Mouse (Mus musculus) MEL (cell line): ENCODE results near the gene Mrpl58.

Source experiments
- CHD2 ChIP-seq: IDR thresholded peaks from 2 replicates; pipeline ENCODE4 v1.6.1; 2011; ENCODE audit warnings: low read length, improper control_type of control experiment
- CTCF ChIP-seq, 3 experiments: IDR thresholded peaks in 2 of 3; conservative IDR thresholded peaks in 1 of 3; 2 replicates each; pipeline ENCODE4 v1.5.1; 2011 to 2012; ENCODE audit warnings: low read length in 3 of 3, low read depth in 2 of 3, mild to moderate bottlenecking in 2 of 3, improper control_type of control experiment in 1 of 3, inconsistent platforms in 1 of 3, mixed read lengths in 1 of 3, moderate library complexity in 1 of 3; ENCODE audit not compliant: control insufficient read depth in 1 of 3, insufficient read depth in 1 of 3, poor library complexity in 1 of 3, severe bottlenecking in 1 of 3
- ETS1 ChIP-seq: IDR thresholded peaks from 2 replicates; pipeline ENCODE4 v1.6.1; 2012; ENCODE audit warnings: low read depth, mild to moderate bottlenecking, inconsistent platforms, low read length, improper control_type of control experiment, moderate library complexity
- GATA1 ChIP-seq: IDR thresholded peaks from 2 replicates; pipeline ENCODE4 v1.6.1; 2011; ENCODE audit warnings: low read depth, low read length, improper control_type of control experiment
- HCFC1 ChIP-seq: IDR thresholded peaks from 2 replicates; pipeline ENCODE4 v1.6.1; 2012; ENCODE audit warnings: low read depth, mild to moderate bottlenecking, inconsistent platforms, low read length, improper control_type of control experiment, moderate library complexity
- MAFK ChIP-seq: IDR thresholded peaks from 2 replicates; pipeline ENCODE4 v1.6.1; 2011; ENCODE audit warnings: low read depth, mild to moderate bottlenecking, low read length, improper control_type of control experiment, borderline replicate concordance
- MAX ChIP-seq: IDR thresholded peaks from 2 replicates; pipeline ENCODE4 v1.6.1; 2011; ENCODE audit warnings: low read length, improper control_type of control experiment
- NELFE ChIP-seq: IDR thresholded peaks from 2 replicates; pipeline ENCODE4 v1.6.1; 2011; ENCODE audit warnings: low read depth, low read length, improper control_type of control experiment
- NRF1 ChIP-seq: IDR thresholded peaks from 2 replicates; pipeline ENCODE4 v1.6.1; 2014; ENCODE audit warnings: low read depth, mild to moderate bottlenecking, inconsistent platforms, low read length, improper control_type of control experiment, moderate library complexity; ENCODE audit not compliant: poor library complexity, insufficient read depth, severe bottlenecking
- POLR2A ChIP-seq, 2 experiments: IDR thresholded peaks; 2 replicates each; pipeline ENCODE4 v1.6.1; 2011 to 2012; ENCODE audit warnings: low read length in 2 of 2, mild to moderate bottlenecking in 2 of 2, control low read depth in 1 of 2, improper control_type of control experiment in 1 of 2, low read depth in 1 of 2, moderate library complexity in 1 of 2; ENCODE audit not compliant: control insufficient read depth in 1 of 2, insufficient read depth in 1 of 2, poor library complexity in 1 of 2
- POLR2AphosphoS2 ChIP-seq: IDR thresholded peaks from 2 replicates; pipeline ENCODE4 v1.6.1; 2011; ENCODE audit warnings: low read length, improper control_type of control experiment
- TAL1 ChIP-seq: IDR thresholded peaks from 2 replicates; pipeline ENCODE4 v1.6.1; 2012; ENCODE audit warnings: mild to moderate bottlenecking, inconsistent platforms, low read length, moderate library complexity, mixed read lengths
- TBP ChIP-seq: IDR thresholded peaks from 2 replicates; pipeline ENCODE4 v1.8.0; 2011; ENCODE audit warnings: low read depth, low read length, improper control_type of control experiment
- ZNF384 ChIP-seq: IDR thresholded peaks from 2 replicates; pipeline ENCODE4 v1.6.1; 2012; ENCODE audit warnings: low read depth, mild to moderate bottlenecking, inconsistent platforms, low read length, improper control_type of control experiment

DNA sequence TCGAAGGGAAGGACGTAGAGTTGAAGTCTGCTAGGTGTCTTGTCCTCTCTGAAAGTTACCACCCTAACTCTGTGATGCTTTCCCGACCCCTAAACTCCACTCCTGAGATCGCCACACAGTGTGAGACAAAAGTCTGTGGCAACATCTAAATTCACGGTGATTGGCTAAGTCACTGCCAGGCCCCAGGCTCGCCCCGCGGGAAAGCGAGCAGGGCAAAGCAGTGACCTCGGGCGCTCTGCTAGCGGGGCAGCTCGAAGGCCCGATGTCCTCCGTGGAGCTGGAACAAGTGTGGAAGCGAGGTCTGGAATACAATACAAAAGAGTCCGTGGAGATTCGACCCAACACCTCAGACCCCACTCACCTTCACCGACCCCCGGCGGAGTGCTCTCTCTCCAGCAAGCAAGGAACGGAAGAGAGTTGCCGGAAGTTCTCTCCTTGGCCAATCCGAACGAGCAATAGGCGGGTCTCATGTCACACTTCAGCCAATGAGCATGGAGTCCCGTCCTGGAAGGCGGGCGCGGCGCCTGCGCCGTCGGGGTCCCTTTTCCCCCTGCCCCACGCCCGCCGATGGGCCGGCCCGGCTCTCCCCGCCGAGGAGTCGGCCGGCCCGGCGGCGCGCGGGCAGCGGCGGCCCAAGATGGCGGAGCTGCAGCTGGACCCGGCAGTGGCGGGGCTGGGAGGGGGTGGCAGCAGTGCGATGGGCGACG, 16.1 kb downstream of the Mrpl58 start, which contains the start of the genes Atp5h and Kctd2:
- TF ChIP-seq NRF1 (peak; percentile 86), CTCF (IDR thresholded peaks at IDR 0.05 in 2 of 3, conservative IDR thresholded peaks at IDR 0.05 in 1 of 3; ENCODE audit: control insufficient read depth in 1 of 3, insufficient read depth in 1 of 3, low read depth in 2 of 3, low read length in 3 of 3, poor library complexity in 1 of 3, severe bottlenecking in 1 of 3) (no peak), TBP (peak; percentile 86), NELFE (peak; percentile 95), TAL1 (no peak), POLR2AphosphoS2 (peak; percentile 96), CHD2 (peak; percentile 55), ETS1 (no peak), MAX (no peak; the same call in 1 of the 2 replicates), MAFK (no peak), ZNF384 (no peak), POLR2A (IDR thresholded peaks at IDR 0.05; ENCODE audit: control insufficient read depth in 1 of 2, insufficient read depth in 1 of 2, low read depth in 1 of 2, low read length in 2 of 2, poor library complexity in 1 of 2) (peak; percentile 96 to 98), GATA1 (no peak), HCFC1 (peak; percentile 88)
